Mouse (Mus musculus): ENCODE data around the gene Tdrkh. TPM values are rescaled to one million over a fixed set of nuclear protein-coding genes. Genes with fewer than 3 reads are reported as not detected.

Tdrkh gene
- polyA plus RNA-seq, 1 experiment from 2014 or later, result 8.2 TPM

DNA sequence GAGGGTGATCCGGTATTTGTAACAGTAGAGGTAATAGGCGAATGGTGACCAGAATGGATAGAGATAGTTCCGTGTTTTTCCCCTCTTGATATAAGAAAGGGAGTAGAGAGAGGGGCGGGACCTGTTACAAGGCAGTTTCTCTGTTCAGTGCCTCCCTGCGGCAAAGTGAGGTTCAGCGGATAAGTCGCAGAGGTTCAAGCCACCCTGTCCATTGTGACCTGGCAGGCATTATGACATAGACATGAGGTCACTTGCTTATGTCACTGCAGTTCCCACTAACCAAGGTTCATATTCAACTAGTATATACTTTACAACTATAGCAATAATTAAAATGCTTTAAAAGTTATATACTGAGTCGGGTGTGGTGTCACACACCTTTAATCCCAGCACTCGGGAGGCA is 23.3 kb downstream of the Tdrkh start:
- WGBS, result 82% methylated on average over 9 of the region's 9 CpGs
- Histone ChIP-seq H3K4me1 (ENCODE audit: control insufficient read depth, insufficient read depth, low read length) (no peaks in the 10 kb centered on the region), H3K36me3 (ENCODE audit: control insufficient read depth, insufficient read depth, low read length) (no peaks in the 10 kb centered on the region), H3K9me3 (replicated peaks; ENCODE audit: control insufficient read depth, low read length) (no peaks in the 10 kb centered on the region), H3K4me3 (replicated peaks; ENCODE audit: low read length) (no peak overlapping the region), H3K9ac (ENCODE audit: low read length) (no peak overlapping the region), H3K27ac (ENCODE audit: low read length) (no peak overlapping the region), H3K4me2 (ENCODE audit: low read depth, low read length) (no peak overlapping the region), H3K27me3 (ENCODE audit: control insufficient read depth, insufficient read depth, low read length) (no peaks in the 10 kb centered on the region; the same call in 1 of the 2 replicates)
- ATAC-seq (ENCODE audit: insufficient read depth, low FRiP score), result no peak

DNA sequence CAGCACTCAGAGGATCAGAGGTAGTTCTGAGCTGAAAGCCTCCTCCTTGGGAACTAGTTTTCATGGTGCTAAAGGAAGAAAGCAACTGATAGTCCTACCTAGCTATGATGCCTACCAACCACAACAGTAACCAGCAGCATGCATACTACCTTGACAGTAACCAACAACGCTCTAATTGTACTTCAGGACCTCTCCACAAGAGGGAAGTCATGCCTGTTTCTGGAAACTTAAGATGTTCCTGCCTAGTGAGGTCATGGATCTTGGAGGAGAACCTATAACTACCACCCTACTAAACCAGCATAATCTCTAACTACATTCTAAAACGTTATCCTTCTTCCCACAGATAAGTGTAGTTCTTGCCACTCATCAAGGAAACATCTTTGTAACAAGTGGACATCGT is 28.1 kb downstream of the Tdrkh start:
- no peak overlapping the region for H3K27ac ChIP-seq (ENCODE audit: low read length)
- no peak overlapping the region for H3K4me3 ChIP-seq (replicated peaks; ENCODE audit: low read length)
- no peak overlapping the region for H3K4me2 ChIP-seq (ENCODE audit: low read depth, low read length)
- no peaks in the 10 kb centered on the region for H3K4me1 ChIP-seq (ENCODE audit: control insufficient read depth, insufficient read depth, low read length)
- H3K27me3 ChIP-seq (ENCODE audit: control insufficient read depth, insufficient read depth, low read length), result no peaks in the 10 kb centered on the region; the same call in 1 of the 2 replicates
- no peak for ATAC-seq (ENCODE audit: insufficient read depth, low FRiP score)
- no peak overlapping the region for H3K9ac ChIP-seq (ENCODE audit: low read length)
- WGBS, result 40% methylated on average over 3 of the region's 3 CpGs
- H3K9me3 ChIP-seq (replicated peaks; ENCODE audit: control insufficient read depth, low read length), result no peaks in the 10 kb centered on the region
- peaks cover 4% of the 10 kb centered on the region; the same call in 1 of the 2 replicates for H3K36me3 ChIP-seq (ENCODE audit: control insufficient read depth, insufficient read depth, low read length)

DNA sequence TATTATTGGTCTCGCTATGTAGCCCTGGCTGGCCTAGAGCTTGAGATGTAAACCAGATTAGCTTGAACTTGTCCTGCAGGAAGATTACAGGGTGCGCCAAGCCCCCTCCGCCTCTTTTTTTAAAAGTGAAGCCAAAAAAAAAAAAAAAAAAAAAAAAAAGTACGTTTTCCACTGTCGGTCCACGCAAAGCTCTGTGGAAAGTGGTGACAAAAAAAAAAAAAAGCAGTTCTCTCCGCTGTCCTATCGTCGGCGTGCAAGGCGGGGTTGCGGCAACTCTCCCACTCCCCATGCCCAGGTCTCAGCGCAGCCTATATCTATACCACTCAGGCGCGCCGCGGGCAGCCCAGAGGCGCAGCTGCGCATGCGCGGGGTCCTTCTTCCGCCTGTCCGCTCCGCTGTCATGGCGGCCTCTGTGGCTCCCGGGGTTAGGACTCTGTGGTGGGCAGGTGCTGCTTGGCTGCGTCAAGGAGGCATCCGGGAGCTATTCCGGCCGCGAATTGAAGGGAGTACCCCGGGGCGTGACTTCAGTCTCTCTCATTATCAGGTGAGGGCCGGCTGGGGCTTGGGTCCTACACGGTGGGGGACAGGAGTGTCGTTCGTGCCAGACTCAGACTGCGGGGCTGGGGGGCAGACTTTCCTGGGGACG is 30.0 kb downstream of the Tdrkh start, which contains the start of gene Mrpl9:
Gene Mrpl9, plus strand, starts transcription at position 368 of the 646 bp plus-strand sequence.
- Histone ChIP-seq H3K36me3 (ENCODE audit: control insufficient read depth, insufficient read depth, low read length) (peaks cover 14% of the 10 kb centered on the region), H3K27ac (ENCODE audit: low read length) (peak within 1 kb of the TSS; percentile 63), H3K4me1 (ENCODE audit: control insufficient read depth, insufficient read depth, low read length) (no peaks in the 10 kb centered on the region), H3K9me3 (replicated peaks; ENCODE audit: control insufficient read depth, low read length) (no peaks in the 10 kb centered on the region), H3K4me2 (ENCODE audit: low read depth, low read length) (peak within 1 kb of the TSS; percentile 65), H3K27me3 (ENCODE audit: control insufficient read depth, insufficient read depth, low read length) (no peaks in the 10 kb centered on the region; the same call in 1 of the 2 replicates), H3K4me3 (replicated peaks; ENCODE audit: low read length) (peak within 1 kb of the TSS; percentile 91), H3K9ac (ENCODE audit: low read length) (peak within 1 kb of the TSS; percentile 95)
- ATAC-seq (ENCODE audit: insufficient read depth, low FRiP score), result peak; percentile 97
- under 1% methylated on average over 39 of the region's 39 CpGs for WGBS

DNA sequence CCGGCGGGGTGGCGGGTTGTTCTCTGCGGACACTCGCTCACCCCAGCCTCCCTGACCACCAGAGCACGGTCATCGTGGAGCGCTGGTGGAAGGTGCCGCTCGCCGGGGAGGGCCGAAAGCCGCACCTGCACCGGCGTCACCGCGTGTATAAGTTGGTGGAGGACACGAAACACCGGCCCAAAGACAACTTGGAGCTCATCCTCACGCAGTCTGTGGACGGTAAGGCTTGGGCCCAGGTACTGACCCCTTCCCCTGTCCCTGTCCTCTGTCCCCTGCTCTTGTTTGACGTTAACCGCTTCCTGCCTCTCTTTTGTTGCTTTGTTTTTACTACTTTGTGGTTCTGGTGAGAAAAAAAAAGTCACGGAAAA is 30.5 kb downstream of the Tdrkh start, which contains the start of gene Oaz3:
Gene Oaz3, minus strand, starts transcription at position 319 of the 368 bp plus-strand sequence.
- Histone ChIP-seq H3K4me2 (ENCODE audit: low read depth, low read length) (peak within 1 kb of the TSS; percentile 65), H3K4me3 (replicated peaks; ENCODE audit: low read length) (peak within 1 kb of the TSS; percentile 91), H3K4me1 (ENCODE audit: control insufficient read depth, insufficient read depth, low read length) (no peaks in the 10 kb centered on the region), H3K9ac (ENCODE audit: low read length) (peak within 1 kb of the TSS; percentile 95), H3K36me3 (ENCODE audit: control insufficient read depth, insufficient read depth, low read length) (peaks cover 17% of the 10 kb centered on the region), H3K9me3 (replicated peaks; ENCODE audit: control insufficient read depth, low read length) (no peaks in the 10 kb centered on the region), H3K27ac (ENCODE audit: low read length) (peak within 1 kb of the TSS; percentile 63), H3K27me3 (ENCODE audit: control insufficient read depth, insufficient read depth, low read length) (no peaks in the 10 kb centered on the region; the same call in 1 of the 2 replicates)
- WGBS, result under 1% methylated on average over 24 of the region's 24 CpGs
- peak; percentile 44; the same call in 1 of the 2 replicates for ATAC-seq (ENCODE audit: insufficient read depth, low FRiP score)

DNA sequence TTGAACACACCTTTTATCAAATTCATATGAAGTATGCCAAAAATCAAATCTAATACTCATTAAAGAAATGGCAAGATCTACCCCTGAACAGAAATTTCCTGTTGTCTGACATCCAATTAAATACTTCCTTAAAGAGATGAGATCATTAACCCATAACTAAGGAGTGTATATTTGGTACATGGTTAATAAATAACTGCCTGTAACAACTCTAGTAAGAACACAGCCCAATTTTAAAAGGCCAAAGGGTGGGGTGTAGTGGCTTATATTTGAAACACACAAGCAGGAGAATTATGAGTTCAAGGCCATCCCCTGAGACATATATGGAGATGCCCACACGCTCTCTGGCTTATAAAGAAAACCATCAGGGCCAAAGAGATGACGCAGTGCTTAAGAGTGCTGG is 36.3 kb downstream of the Tdrkh start:
- Histone ChIP-seq H3K27ac (ENCODE audit: low read length) (no peak overlapping the region), H3K27me3 (ENCODE audit: control insufficient read depth, insufficient read depth, low read length) (no peaks in the 10 kb centered on the region), H3K4me2 (ENCODE audit: low read depth, low read length) (no peak overlapping the region), H3K4me3 (replicated peaks; ENCODE audit: low read length) (no peak overlapping the region), H3K4me1 (ENCODE audit: control insufficient read depth, insufficient read depth, low read length) (no peaks in the 10 kb centered on the region), H3K9ac (ENCODE audit: low read length) (no peak overlapping the region), H3K9me3 (replicated peaks; ENCODE audit: control insufficient read depth, low read length) (no peaks in the 10 kb centered on the region), H3K36me3 (ENCODE audit: control insufficient read depth, insufficient read depth, low read length) (peaks cover 21% of the 10 kb centered on the region)
- ATAC-seq (ENCODE audit: insufficient read depth, low FRiP score), result no peak
- WGBS, result 91% methylated on average over 2 of the region's 2 CpGs

DNA sequence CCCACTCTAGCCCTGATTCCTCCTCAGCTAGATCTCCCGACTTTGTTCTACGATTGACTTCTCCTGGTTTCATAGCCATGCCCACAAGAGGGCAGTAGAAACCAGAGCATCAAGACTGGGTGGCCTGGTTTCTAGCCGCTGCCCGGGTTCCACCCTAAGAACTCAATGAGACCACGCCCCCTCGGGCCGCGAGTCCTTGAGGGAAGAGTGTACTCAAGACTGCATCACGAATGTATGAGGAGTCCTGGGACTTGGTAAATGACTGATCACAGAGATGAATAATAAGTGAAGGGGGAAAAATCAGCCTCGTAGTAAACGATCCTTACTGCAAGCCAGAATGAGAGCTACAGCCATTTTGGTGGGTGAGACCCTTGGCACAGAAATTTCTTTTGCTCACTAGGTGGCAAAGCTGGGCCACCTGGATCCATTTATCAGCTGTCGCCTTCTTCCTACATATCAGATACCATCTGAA is 43.5 kb downstream of the Tdrkh start:
- under 1% methylated on average over 12 of the region's 12 CpGs for WGBS
- peak overlapping the region; percentile 58 for H3K4me2 ChIP-seq (ENCODE audit: low read depth, low read length)
- no peaks in the 10 kb centered on the region for H3K36me3 ChIP-seq (ENCODE audit: control insufficient read depth, insufficient read depth, low read length)
- no peaks in the 10 kb centered on the region for H3K27me3 ChIP-seq (ENCODE audit: control insufficient read depth, insufficient read depth, low read length)
- peak; percentile 92 for ATAC-seq (ENCODE audit: insufficient read depth, low FRiP score)
- 0 out of 2 replicates have a peak, but pooled peaks cover 5% of the 10 kb centered on the region for H3K9me3 ChIP-seq (replicated peaks; ENCODE audit: control insufficient read depth, low read length)
- H3K27ac ChIP-seq (ENCODE audit: low read length), result no peak overlapping the region
- peak overlapping the region; percentile 36 for H3K4me3 ChIP-seq (replicated peaks; ENCODE audit: low read length)
- H3K4me1 ChIP-seq (ENCODE audit: control insufficient read depth, insufficient read depth, low read length), result peaks cover 3% of the 10 kb centered on the region; the same call in 1 of the 2 replicates
- peak overlapping the region; percentile 60 for H3K9ac ChIP-seq (ENCODE audit: low read length)

DNA sequence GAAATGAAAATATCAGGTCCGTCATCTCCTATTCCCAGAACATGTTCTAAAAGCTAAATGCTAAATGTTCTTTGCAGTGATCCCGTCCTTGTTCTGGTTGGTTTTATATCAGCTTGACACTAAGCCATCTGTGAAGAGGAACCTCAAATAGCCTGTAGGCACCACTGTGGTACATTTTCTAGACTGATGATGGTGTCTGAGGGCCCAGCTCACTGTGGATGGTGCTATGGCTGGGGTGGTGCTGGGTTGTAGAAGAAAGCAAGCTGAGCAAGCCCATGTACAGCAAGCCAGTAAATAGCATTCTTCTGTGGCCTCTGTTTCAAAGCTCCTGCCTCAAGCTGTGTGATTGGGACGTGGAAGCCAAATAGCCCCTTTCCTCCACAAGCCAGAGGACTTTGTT is 44.0 kb downstream of the Tdrkh start:
- no peak for ATAC-seq (ENCODE audit: insufficient read depth, low FRiP score)
- WGBS, result 72% methylated on average over 3 of the region's 3 CpGs
- no peak overlapping the region for H3K4me2 ChIP-seq (ENCODE audit: low read depth, low read length)
- H3K36me3 ChIP-seq (ENCODE audit: control insufficient read depth, insufficient read depth, low read length), result no peaks in the 10 kb centered on the region
- peaks cover 3% of the 10 kb centered on the region; the same call in 1 of the 2 replicates for H3K4me1 ChIP-seq (ENCODE audit: control insufficient read depth, insufficient read depth, low read length)
- no peak overlapping the region for H3K9ac ChIP-seq (ENCODE audit: low read length)
- H3K9me3 ChIP-seq (replicated peaks; ENCODE audit: control insufficient read depth, low read length), result 0 out of 2 replicates have a peak, but pooled peaks cover 5% of the 10 kb centered on the region
- H3K4me3 ChIP-seq (replicated peaks; ENCODE audit: low read length), result no peak overlapping the region
- no peaks in the 10 kb centered on the region for H3K27me3 ChIP-seq (ENCODE audit: control insufficient read depth, insufficient read depth, low read length)
- H3K27ac ChIP-seq (ENCODE audit: low read length), result no peak overlapping the region

DNA sequence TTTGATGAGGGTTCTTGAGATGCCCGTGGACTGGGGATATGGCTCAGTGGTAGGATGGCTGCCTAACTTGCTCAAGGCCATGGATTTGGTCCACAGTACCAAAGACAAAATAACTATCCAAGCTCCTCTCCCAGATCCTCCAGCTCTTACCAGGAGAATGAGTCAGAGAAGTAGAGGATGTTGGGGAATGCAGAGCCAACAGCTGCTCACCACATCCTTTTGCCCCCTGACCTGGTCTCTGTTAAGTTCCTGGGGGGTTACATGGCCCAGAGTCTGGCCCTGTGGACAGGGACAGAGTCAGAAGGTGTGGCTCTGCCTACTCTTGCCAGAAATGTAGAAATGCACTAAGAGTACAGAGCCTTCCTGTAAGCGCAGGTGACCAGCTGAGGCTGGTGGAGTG is 46.8 kb downstream of the Tdrkh start:
- Histone ChIP-seq H3K4me2 (ENCODE audit: low read depth, low read length) (no peak overlapping the region), H3K27me3 (ENCODE audit: control insufficient read depth, insufficient read depth, low read length) (no peaks in the 10 kb centered on the region), H3K9ac (ENCODE audit: low read length) (no peak overlapping the region), H3K27ac (ENCODE audit: low read length) (no peak overlapping the region), H3K9me3 (replicated peaks; ENCODE audit: control insufficient read depth, low read length) (0 out of 2 replicates have a peak, but pooled peaks cover 5% of the 10 kb centered on the region), H3K36me3 (ENCODE audit: control insufficient read depth, insufficient read depth, low read length) (no peaks in the 10 kb centered on the region), H3K4me3 (replicated peaks; ENCODE audit: low read length) (no peak overlapping the region), H3K4me1 (ENCODE audit: control insufficient read depth, insufficient read depth, low read length) (peaks cover 3% of the 10 kb centered on the region; the same call in 1 of the 2 replicates)
- WGBS, result 92% methylated on average over 2 of the region's 2 CpGs
- ATAC-seq (ENCODE audit: insufficient read depth, low FRiP score), result no peak

DNA sequence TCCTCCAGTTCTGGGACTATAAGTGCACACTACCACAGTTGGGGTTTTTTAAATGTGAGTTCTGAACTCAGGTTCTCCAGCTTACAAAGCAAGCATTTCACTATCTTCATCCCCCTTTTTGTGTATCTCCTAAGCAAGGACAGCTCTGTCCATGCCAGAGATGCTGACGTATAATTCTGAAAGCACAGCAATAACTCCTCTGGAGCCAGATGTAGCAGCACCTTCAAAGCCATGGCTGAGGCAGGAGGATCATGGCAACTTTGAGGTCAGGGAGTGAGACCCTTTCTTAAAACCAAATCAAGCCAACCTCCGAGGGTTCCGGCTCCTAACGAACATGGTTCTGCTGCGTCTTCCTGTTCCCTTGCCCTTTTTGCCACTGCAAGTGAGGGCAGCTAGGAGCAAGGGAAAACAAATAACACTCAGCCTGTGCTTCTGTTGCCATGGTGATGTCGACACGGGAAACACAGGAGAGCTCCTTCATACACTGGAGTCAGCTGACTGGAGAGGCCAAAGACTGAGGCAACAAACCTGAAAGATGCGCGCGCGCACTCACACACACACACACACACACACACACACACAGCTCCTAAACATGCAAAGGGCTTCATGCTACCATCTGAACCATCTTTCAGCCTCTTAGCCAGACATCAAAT is 51.0 kb downstream of the Tdrkh start:
- no peak overlapping the region for H3K4me3 ChIP-seq (replicated peaks; ENCODE audit: low read length)
- no peak overlapping the region for H3K27ac ChIP-seq (ENCODE audit: low read length)
- H3K36me3 ChIP-seq (ENCODE audit: control insufficient read depth, insufficient read depth, low read length), result no peaks in the 10 kb centered on the region
- H3K9ac ChIP-seq (ENCODE audit: low read length), result no peak overlapping the region
- H3K4me1 ChIP-seq (ENCODE audit: control insufficient read depth, insufficient read depth, low read length), result no peaks in the 10 kb centered on the region
- WGBS, result 48% methylated on average over 11 of the region's 11 CpGs
- H3K4me2 ChIP-seq (ENCODE audit: low read depth, low read length), result no peak overlapping the region
- peak; percentile 53; the same call in 1 of the 2 replicates for ATAC-seq (ENCODE audit: insufficient read depth, low FRiP score)
- 0 out of 2 replicates have a peak, but pooled peaks cover 2% of the 10 kb centered on the region for H3K9me3 ChIP-seq (replicated peaks; ENCODE audit: control insufficient read depth, low read length)
- H3K27me3 ChIP-seq (ENCODE audit: control insufficient read depth, insufficient read depth, low read length), result no peaks in the 10 kb centered on the region

Measured in stomach, embryonic 16.5 days (tissue).